Mouse (Mus musculus): ENCODE results near the gene Hcfc1. TPM values are rescaled to one million over a fixed set of nuclear protein-coding genes. Genes with fewer than 3 reads are reported as not detected.

Hcfc1 gene
- polyA plus RNA-seq (2014; fragmentation: Nextera tagmentation; extraction: Ambion mirVana): 55.3 and 57.3 TPM in 2 replicates

DNA sequence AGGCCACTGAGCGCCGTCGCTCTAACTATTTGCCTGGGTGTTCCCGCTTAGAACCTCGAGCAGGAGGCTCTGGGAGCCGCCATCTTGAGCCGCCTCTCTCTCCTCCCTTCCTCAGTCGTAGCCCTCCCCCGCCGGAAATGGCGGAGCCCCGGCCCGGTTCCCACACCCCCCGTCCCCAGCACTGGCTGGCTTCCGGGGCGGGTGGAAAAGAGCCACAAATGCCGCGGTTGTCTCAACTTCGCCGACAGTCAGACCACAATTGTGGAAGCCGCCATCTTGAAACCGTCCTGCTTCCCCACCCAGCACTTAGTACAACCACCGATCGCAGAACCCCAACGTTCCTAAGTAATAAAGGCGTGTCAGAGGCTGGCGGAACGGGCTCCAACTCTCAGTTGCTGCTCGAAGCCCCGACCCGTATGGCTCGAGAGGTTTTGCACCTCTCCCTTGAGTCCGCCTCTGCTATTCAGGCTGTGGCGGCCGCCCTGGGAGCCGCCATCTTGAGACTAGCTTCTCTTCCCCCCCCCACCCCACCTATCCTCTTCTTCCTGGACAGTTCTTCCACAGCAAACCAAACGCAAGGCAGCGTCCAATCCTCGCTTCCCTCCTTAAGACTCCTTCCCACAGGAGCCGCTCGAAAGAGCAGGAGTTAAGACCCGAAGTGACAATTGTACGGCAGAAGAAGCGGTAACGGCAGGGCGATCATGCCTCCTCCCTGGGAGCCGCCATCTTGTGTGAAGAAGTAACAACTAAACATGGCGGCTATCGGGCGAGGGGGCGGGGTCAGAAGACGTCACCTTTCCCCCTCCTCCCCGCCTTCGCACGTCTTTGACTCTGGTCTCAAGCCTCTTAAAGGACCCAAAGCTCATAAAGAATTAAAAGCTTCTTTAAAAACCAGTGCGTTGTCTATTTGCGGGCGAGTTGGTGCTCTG is at the start of gene Hcfc1:
Hcfc1 (minus strand) TSS at position 110 of the 929 bp plus-strand sequence.
- WGBS: 19% methylated on average over 58 of the region's 58 CpGs

DNA sequence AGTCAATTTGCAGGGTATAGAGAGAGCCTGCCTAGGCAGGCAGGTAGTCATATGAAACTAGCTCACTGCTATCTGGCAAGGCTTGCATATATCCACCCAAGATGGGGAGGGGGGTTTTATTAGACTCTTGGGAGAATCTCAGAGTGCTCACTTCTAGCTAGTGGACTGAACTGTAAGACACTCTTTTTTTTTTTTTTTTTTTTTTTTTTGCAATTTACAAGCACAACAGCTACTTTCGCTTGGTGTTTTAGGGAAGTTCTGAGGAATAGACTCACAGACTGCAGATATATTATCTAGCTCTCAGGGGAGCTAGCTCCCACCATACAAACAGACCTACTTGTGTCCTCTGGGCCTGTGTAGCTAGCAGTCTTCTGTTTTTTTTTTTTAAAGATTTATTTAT is 48.4 kb upstream of the Hcfc1 start:
- Histone ChIP-seq H3K9ac (no peak overlapping the region), H3K27me3 (ENCODE audit: control insufficient read depth, insufficient read depth, low read length) (no peaks in the 10 kb centered on the region), H3K4me1 (replicated peaks; ENCODE audit: control insufficient read depth, insufficient read depth, low read length) (no peaks in the 10 kb centered on the region), H3K36me3 (replicated peaks; ENCODE audit: control insufficient read depth, insufficient read depth) (peaks cover 3% of the 10 kb centered on the region; the same call in 1 of the 2 replicates), H3K4me2 (replicated peaks) (no peak overlapping the region), H3K4me3 (replicated peaks; ENCODE audit: low read length) (no peak overlapping the region), H3K27ac (no peak overlapping the region), H3K9me3 (ENCODE audit: control insufficient read depth, low read length) (no peaks in the 10 kb centered on the region)
- 91% methylated on average over 1 of the region's 1 CpGs for WGBS
- ATAC-seq (ENCODE audit: low FRiP score) (no peak), DNase-seq (ENCODE audit: low spot score) (no peak)

More for the DNA sequence above, at the start of gene Hcfc1:
- DNase-seq (ENCODE audit: low spot score) (peak; percentile 81), ATAC-seq (ENCODE audit: low FRiP score) (peak; percentile 84)
- peaks cover under 1% of the 10 kb centered on the region; the same call in 1 of the 2 replicates for H3K36me3 ChIP-seq (replicated peaks; ENCODE audit: control insufficient read depth, insufficient read depth)
- peak within 1 kb of the TSS; percentile 79 for H3K9ac ChIP-seq
- peaks cover 21% of the 10 kb centered on the region for H3K4me1 ChIP-seq (replicated peaks; ENCODE audit: control insufficient read depth, insufficient read depth, low read length)
- no peaks in the 10 kb centered on the region for H3K9me3 ChIP-seq (ENCODE audit: control insufficient read depth, low read length)
- peak within 1 kb of the TSS; percentile 73 for H3K4me2 ChIP-seq (replicated peaks)
- no peaks in the 10 kb centered on the region for H3K27me3 ChIP-seq (ENCODE audit: control insufficient read depth, insufficient read depth, low read length)
- peak within 1 kb of the TSS; percentile 68 for H3K4me3 ChIP-seq (replicated peaks; ENCODE audit: low read length)
- H3K27ac ChIP-seq: peak within 1 kb of the TSS; percentile 99

DNA sequence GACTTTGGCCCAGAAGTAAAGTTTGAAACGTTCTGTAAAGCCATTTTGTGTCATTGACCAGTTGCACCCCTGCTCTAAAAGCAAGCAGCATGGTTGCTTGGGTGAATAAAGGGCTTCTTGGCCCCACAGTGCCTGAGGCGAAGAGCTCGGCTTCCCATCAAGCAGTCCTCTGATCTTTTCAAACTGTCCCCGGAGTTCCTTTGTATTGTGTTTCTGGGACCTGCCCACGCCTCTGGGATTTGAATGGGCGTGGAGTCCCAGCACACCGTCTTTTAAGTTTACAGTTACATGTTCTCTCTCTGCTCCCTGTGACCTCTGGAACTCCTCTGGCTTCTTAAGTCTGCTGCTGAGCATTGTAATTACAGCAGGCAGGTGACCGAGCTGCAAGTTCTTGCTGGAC is 41.9 kb upstream of the Hcfc1 start:
- Histone ChIP-seq H3K9ac (no peak overlapping the region), H3K27ac (no peak overlapping the region), H3K36me3 (replicated peaks; ENCODE audit: control insufficient read depth, insufficient read depth) (no peaks in the 10 kb centered on the region), H3K4me3 (replicated peaks; ENCODE audit: low read length) (no peak overlapping the region), H3K4me2 (replicated peaks) (no peak overlapping the region), H3K27me3 (ENCODE audit: control insufficient read depth, insufficient read depth, low read length) (no peaks in the 10 kb centered on the region), H3K9me3 (ENCODE audit: control insufficient read depth, low read length) (no peaks in the 10 kb centered on the region), H3K4me1 (replicated peaks; ENCODE audit: control insufficient read depth, insufficient read depth, low read length) (no peaks in the 10 kb centered on the region)
- ATAC-seq (ENCODE audit: low FRiP score): no peak
- 19% methylated on average over 8 of the region's 8 CpGs for whole genome bisulfite sequencing
- no peak for DNase-seq (ENCODE audit: low spot score)

DNA sequence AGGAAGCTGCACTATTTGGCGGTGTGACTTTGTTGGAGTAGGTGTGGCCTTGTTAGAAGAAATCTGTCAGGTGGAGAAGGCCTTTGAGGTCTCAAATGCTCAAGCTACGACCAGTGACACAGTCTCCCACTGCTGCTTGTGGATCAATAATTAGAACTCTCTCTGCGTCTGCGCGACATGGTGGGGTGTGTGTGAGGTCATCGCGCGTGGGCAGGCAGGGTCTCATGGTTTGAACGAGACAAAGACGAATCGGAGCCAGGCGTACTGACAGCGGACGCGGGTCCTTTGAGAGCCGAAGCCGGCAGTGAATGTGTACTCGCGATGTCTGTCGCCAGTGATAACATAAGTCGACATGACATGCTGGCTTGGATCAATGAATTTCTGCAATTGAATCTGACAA is 40.2 kb upstream of the Hcfc1 start:
- Histone ChIP-seq H3K4me1 (replicated peaks; ENCODE audit: control insufficient read depth, insufficient read depth, low read length) (no peaks in the 10 kb centered on the region), H3K36me3 (replicated peaks; ENCODE audit: control insufficient read depth, insufficient read depth) (no peaks in the 10 kb centered on the region), H3K9me3 (ENCODE audit: control insufficient read depth, low read length) (no peaks in the 10 kb centered on the region), H3K27ac (no peak overlapping the region), H3K4me2 (replicated peaks) (no peak overlapping the region), H3K4me3 (replicated peaks; ENCODE audit: low read length) (no peak overlapping the region), H3K27me3 (ENCODE audit: control insufficient read depth, insufficient read depth, low read length) (no peaks in the 10 kb centered on the region), H3K9ac (0 out of 2 replicates have a peak overlapping the region, but pooled peaks have one; percentile 11)
- ATAC-seq (ENCODE audit: low FRiP score) (no peak), DNase-seq (ENCODE audit: low spot score) (no peak)
- WGBS: 77% methylated on average over 21 of the region's 21 CpGs

DNA sequence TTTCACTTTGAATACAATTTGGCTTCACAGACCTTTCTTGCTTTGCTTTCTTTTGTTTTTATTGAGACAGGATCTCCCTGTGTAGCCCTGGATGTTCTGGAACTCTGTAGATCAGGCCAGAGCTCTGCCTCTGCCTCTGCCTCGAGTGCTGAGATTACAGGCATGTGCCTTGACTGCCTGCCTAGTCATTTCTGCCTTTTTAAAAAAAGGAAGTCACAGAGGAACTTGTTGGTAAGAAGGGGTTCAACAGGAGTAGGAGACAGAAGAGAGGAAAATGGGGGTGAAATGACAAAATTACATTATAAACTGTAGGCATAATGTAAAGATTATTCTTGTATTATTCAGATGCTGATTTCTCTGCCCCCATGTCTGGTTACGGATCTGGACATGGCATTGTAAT is 37.5 kb upstream of the Hcfc1 start:
- DNase-seq (ENCODE audit: low spot score): no peak

DNA sequence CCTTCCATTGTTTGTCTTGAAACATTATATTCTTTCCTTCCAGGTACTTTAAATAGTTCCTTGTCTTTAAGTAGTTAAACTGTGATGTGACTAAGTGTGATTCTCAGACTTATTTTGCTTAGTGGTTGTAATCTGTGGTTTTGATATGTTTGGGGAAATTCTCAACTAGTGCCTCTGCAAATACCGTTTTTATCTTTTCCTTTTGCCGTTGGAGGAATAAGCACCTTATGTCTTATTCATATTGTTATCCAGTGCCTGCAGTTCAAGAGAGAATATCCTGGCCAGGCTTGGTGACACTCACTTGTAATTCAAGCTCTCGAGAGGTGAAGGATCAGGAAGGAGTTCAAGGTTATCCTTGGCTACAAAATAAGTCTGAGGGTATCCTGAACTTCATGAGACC is 34.9 kb upstream of the Hcfc1 start:
- WGBS: 87% methylated on average over 3 of the region's 3 CpGs

More for the DNA sequence above, 37.5 kb upstream of the Hcfc1 start:
- Histone ChIP-seq H3K4me2 (replicated peaks) (no peak overlapping the region), H3K27ac (no peak overlapping the region), H3K9ac (no peak overlapping the region), H3K4me1 (replicated peaks; ENCODE audit: control insufficient read depth, insufficient read depth, low read length) (peaks cover 7% of the 10 kb centered on the region; the same call in 1 of the 2 replicates), H3K36me3 (replicated peaks; ENCODE audit: control insufficient read depth, insufficient read depth) (no peaks in the 10 kb centered on the region), H3K9me3 (ENCODE audit: control insufficient read depth, low read length) (no peaks in the 10 kb centered on the region), H3K4me3 (replicated peaks; ENCODE audit: low read length) (no peak overlapping the region), H3K27me3 (ENCODE audit: control insufficient read depth, insufficient read depth, low read length) (no peaks in the 10 kb centered on the region)
- WGBS: 60% methylated on average over 2 of the region's 2 CpGs
- ATAC-seq (ENCODE audit: low FRiP score): no peak

DNA sequence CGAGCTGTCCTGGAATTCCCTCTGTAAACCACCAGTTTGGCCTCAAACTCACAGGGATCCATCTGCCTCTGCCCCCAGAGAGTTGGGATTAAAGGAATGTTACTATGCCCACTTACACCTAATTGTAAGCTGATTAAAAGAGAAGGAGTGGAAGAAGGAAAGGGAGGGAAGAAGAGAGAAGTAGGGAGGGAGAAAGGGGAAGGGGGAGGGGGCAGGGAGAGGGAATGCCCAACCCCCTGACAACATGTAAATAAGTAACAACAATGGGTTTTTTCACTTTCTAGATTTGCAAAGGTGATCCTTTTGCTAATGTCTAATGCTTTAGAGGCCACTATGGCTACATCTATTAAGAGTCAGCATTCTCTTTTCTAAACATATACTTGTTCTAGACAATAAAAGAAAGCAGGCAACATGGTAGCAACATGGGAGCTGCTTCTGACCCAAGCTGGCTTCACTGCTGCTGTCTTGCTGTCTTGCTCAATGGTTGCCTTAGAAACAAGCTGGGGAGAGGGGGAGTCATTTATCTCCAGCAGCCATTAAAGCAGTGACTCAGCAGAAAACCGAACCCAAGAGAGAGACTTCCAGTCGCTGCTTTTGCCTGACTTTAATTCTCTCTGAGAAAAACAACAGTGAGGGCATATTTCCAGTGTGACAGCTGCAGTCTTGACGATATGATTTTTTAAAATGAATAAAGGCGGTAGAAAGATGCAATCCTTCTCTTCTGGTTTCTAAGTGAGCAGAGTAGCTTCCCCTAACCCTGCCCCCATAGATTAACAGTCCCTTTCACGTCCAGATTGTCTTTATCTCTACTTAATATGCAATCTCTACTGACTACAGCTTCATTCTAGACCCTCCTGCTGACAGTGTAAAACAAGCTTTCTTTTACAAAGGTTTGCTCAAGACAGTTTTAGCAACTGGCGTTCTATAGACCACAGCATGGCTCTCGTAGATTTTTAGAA is 33.0 kb upstream of the Hcfc1 start:
- Histone ChIP-seq H3K9ac (no peak overlapping the region), H3K36me3 (replicated peaks; ENCODE audit: control insufficient read depth, insufficient read depth) (no peaks in the 10 kb centered on the region), H3K4me3 (replicated peaks; ENCODE audit: low read length) (no peak overlapping the region), H3K27ac (peak overlapping the region; percentile 82), H3K4me1 (replicated peaks; ENCODE audit: control insufficient read depth, insufficient read depth, low read length) (peaks cover 10% of the 10 kb centered on the region; the same call in 1 of the 2 replicates), H3K27me3 (ENCODE audit: control insufficient read depth, insufficient read depth, low read length) (no peaks in the 10 kb centered on the region), H3K9me3 (ENCODE audit: control insufficient read depth, low read length) (no peaks in the 10 kb centered on the region), H3K4me2 (replicated peaks) (peak overlapping the region; percentile 35)
- DNase-seq (ENCODE audit: low spot score) (peak; percentile 61), ATAC-seq (ENCODE audit: low FRiP score) (peak; percentile 89)
- 21% methylated on average over 8 of the region's 8 CpGs for WGBS

More for the DNA sequence above, 34.9 kb upstream of the Hcfc1 start:
- Histone ChIP-seq H3K27ac (no peak overlapping the region), H3K4me1 (replicated peaks; ENCODE audit: control insufficient read depth, insufficient read depth, low read length) (peaks cover 10% of the 10 kb centered on the region; the same call in 1 of the 2 replicates), H3K9me3 (ENCODE audit: control insufficient read depth, low read length) (no peaks in the 10 kb centered on the region), H3K27me3 (ENCODE audit: control insufficient read depth, insufficient read depth, low read length) (no peaks in the 10 kb centered on the region), H3K9ac (no peak overlapping the region), H3K4me3 (replicated peaks; ENCODE audit: low read length) (no peak overlapping the region), H3K4me2 (replicated peaks) (no peak overlapping the region), H3K36me3 (replicated peaks; ENCODE audit: control insufficient read depth, insufficient read depth) (no peaks in the 10 kb centered on the region)
- DNase-seq (ENCODE audit: low spot score) (no peak), ATAC-seq (ENCODE audit: low FRiP score) (no peak)

DNA sequence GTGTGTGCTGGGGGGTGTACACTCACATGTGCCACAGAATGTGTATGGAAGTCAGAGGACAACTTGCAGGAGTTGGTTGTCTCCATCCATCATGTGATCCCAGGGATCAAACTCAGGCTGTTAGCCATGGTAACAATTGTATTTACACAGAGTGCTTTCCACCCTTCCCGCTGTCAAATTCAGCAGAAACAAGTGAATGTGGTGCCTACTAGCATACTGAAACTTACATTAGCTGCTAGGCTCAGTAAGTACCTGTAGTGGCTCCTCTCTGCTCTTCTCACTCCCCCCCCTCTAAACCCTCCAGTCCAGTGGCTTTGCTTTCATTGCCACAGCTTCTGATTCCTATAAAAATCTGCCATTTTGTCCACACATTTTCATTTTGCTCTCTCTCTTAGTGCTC is 11.6 kb upstream of the Hcfc1 start:
- H3K9ac ChIP-seq: no peak overlapping the region
- 100% methylated on average over 1 of the region's 1 CpGs for WGBS
- H3K4me3 ChIP-seq (replicated peaks; ENCODE audit: low read length): no peak overlapping the region
- H3K27ac ChIP-seq: no peak overlapping the region
- no peaks in the 10 kb centered on the region for H3K27me3 ChIP-seq (ENCODE audit: control insufficient read depth, insufficient read depth, low read length)
- H3K9me3 ChIP-seq (ENCODE audit: control insufficient read depth, low read length): no peaks in the 10 kb centered on the region
- H3K36me3 ChIP-seq (replicated peaks; ENCODE audit: control insufficient read depth, insufficient read depth): no peaks in the 10 kb centered on the region
- H3K4me1 ChIP-seq (replicated peaks; ENCODE audit: control insufficient read depth, insufficient read depth, low read length): no peaks in the 10 kb centered on the region
- no peak overlapping the region for H3K4me2 ChIP-seq (replicated peaks)
- ATAC-seq (ENCODE audit: low FRiP score): no peak
- no peak for DNase-seq (ENCODE audit: low spot score)

DNA sequence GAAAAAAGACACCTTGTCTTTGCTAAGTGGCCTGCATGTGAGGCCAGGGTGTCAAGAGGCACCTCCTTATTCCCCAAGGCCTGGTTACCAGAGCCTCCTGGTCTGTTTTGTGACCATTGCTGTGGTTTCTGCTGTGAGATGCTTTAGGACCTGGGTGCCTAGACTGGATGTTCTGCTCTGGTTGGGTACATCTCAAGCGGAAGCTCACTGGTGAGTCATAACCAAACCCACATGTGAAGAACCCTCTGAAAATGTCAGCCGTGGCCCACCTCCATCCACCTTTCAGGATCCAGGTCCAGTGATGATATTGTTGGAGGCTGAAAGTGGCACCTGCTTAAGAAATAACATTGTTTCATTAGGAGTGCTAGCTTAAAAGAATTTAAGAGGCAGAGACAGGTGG is 10.1 kb upstream of the Hcfc1 start:
- Histone ChIP-seq H3K4me1 (replicated peaks; ENCODE audit: control insufficient read depth, insufficient read depth, low read length) (no peaks in the 10 kb centered on the region), H3K27me3 (ENCODE audit: control insufficient read depth, insufficient read depth, low read length) (no peaks in the 10 kb centered on the region), H3K9me3 (ENCODE audit: control insufficient read depth, low read length) (no peaks in the 10 kb centered on the region), H3K36me3 (replicated peaks; ENCODE audit: control insufficient read depth, insufficient read depth) (no peaks in the 10 kb centered on the region), H3K4me2 (replicated peaks) (no peak overlapping the region), H3K27ac (no peak overlapping the region), H3K4me3 (replicated peaks; ENCODE audit: low read length) (no peak overlapping the region), H3K9ac (no peak overlapping the region)
- WGBS: 98% methylated on average over 2 of the region's 2 CpGs
- DNase-seq (ENCODE audit: low spot score) (no peak), ATAC-seq (ENCODE audit: low FRiP score) (no peak)

Data from hindbrain, embryonic 14.5 days (tissue).